Mouse (Mus musculus) midbrain, embryonic 11.5 days (tissue): ENCODE results near the gene Ush1c. TPM values are rescaled to one million over a fixed set of nuclear protein-coding genes. Genes with fewer than 3 reads are reported as not detected.

Experiments
- ATAC-seq: fragments of 200-750 bp; cut with Nextera tagmentation; 2 replicates; pipeline ENCODE4 v1.8.0; 2017; ENCODE audit warnings: moderate TSS enrichment, moderate library complexity; ENCODE audit not compliant: low FRiP score
- DNase-seq: peaks from one replicate; pipeline ENCODE4 v3.0.0; 2015; ENCODE audit warnings: low spot score; ENCODE audit errors: missing footprints
- H3K27ac ChIP-seq: fragments of 300-500 bp; sonication (generic); 2 replicates; pipeline ENCODE4 v1.5.1; 2014; ENCODE audit warnings: low read depth, low read length
- H3K27me3 ChIP-seq: fragments of 300-500 bp; sonication (generic); 2 replicates; pipeline ENCODE4 v1.6.1; 2014; ENCODE audit warnings: mild to moderate bottlenecking, low read length, moderate library complexity, mixed read lengths; ENCODE audit not compliant: control insufficient read depth, insufficient read depth
- H3K36me3 ChIP-seq: fragments of 300-500 bp; sonication (generic); 2 replicates; pipeline ENCODE4 v1.6.1; 2014; ENCODE audit warnings: mild to moderate bottlenecking, low read length, moderate library complexity, mixed read lengths; ENCODE audit not compliant: control insufficient read depth, insufficient read depth
- H3K4me1 ChIP-seq: fragments of 300-500 bp; sonication (generic); 2 replicates; pipeline ENCODE4 v1.6.1; 2014; ENCODE audit warnings: low read length; ENCODE audit not compliant: control insufficient read depth, insufficient read depth
- H3K4me2 ChIP-seq: fragments of 300-500 bp; sonication (generic); 2 replicates; pipeline ENCODE4 v1.6.1; 2014; ENCODE audit warnings: mild to moderate bottlenecking, moderate library complexity
- H3K4me3 ChIP-seq: fragments of 300-500 bp; sonication (generic); 2 replicates; pipeline ENCODE4 v1.5.1; 2014; ENCODE audit warnings: low read depth, low read length
- H3K9ac ChIP-seq: fragments of 300-500 bp; sonication (generic); 2 replicates; pipeline ENCODE4 v1.6.1; 2014; ENCODE audit warnings: low read length
- H3K9me3 ChIP-seq: fragments of 300-500 bp; sonication (generic); 2 replicates; pipeline ENCODE4 v1.6.1; 2016; ENCODE audit warnings: low read length; ENCODE audit not compliant: control insufficient read depth
- WGBS: fragments of 180-500 bp; shearing (Covaris S2); extraction: QIAGEN DNeasy Blood & Tissue Kit; methylation state at CpG from one replicate; pipeline ENCODE4 v1.1.7; 2014; 5-methylcytosine and 5-hydroxymethylcytosine counted together
- polyA plus RNA-seq: library from polyadenylated mRNA; unstranded; fragments of >200 nt; fragmentation: Nextera tagmentation; extraction: Ambion mirVana; gene quantifications from 2 replicates; pipeline ENCODE4 v1.2.1, GENCODE M21; 2014

The Ush1c gene
- polyA plus RNA-seq, 1 experiment from 2014 or later: 2.6 TPM

DNA sequence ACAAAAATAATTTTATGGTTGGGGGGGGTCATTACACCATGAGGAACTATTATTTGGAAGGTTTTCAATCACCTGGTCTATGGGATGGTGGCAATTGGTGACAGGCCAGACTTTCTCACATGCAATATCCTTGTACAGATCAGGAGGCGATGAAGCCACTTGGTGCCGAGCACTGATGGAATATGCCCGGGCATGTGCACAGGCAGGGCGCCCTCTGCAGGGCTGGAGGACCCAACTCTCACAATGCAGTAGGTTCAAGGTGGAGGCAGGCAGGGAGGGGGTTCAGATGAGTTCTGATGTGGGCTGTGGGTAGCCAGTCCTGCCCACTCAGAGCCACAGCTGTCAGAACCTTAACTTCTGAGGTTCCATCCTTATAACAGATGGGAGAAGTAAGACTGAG is 13.5 kb upstream of the Ush1c start:
- WGBS: 79% methylated on average over 4 of the region's 4 CpGs
- H3K27me3 ChIP-seq: no peaks in the 10 kb centered on the region
- no peaks in the 10 kb centered on the region for H3K9me3 ChIP-seq
- H3K36me3 ChIP-seq: no peaks in the 10 kb centered on the region
- no peaks in the 10 kb centered on the region for H3K4me1 ChIP-seq
- no peak overlapping the region for H3K4me3 ChIP-seq
- DNase-seq (no peak), ATAC-seq (no peak)
- H3K9ac ChIP-seq: no peak overlapping the region
- no peak overlapping the region for H3K27ac ChIP-seq
- H3K4me2 ChIP-seq: no peak overlapping the region

DNA sequence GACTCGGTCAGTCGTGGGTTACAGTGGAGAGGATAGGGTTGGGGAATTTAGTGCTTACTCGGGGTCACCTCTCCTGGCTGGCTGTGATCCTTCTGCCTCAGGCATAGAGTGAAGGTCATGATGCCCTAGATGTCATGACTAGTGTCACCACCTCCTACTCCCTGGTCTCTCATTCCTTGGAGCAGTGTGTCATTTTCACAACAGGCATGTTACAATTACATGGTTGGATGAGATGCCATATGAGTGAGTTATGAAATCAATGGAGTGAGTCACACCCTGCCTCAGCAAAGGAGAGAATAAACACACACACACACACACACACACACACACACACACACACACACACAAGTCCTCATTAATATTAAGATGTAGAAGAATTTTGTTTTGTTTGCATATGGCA is 9.3 kb upstream of the Ush1c start:
- Histone ChIP-seq H3K27me3 (no peaks in the 10 kb centered on the region), H3K4me3 (no peak overlapping the region), H3K4me1 (no peaks in the 10 kb centered on the region), H3K36me3 (no peaks in the 10 kb centered on the region), H3K9me3 (no peaks in the 10 kb centered on the region), H3K4me2 (no peak overlapping the region), H3K9ac (no peak overlapping the region), H3K27ac (no peak overlapping the region)
- DNase-seq: no peak
- WGBS: 86% methylated on average over 3 of the region's 3 CpGs
- ATAC-seq: no peak

DNA sequence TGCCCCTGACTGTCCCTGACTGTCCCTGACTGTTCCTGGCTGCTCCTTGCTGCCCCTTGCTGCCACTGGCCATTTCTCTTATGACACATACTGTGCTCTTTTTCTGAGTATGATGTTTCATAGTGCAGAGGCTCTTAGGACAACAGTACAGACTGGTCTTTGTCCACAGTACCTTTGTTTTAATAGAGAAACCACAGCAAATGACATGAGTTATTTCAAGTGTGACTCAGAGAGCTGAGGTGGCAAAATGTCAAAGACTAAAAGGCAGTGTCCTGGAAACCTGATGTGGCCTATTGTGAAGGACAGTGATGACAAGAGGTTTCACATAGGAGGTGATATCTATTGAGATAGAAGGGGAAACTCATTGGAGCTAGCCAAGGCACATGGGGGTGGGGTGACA is 8.6 kb upstream of the Ush1c start:
- Histone ChIP-seq H3K9ac (no peak overlapping the region), H3K27me3 (no peaks in the 10 kb centered on the region), H3K36me3 (no peaks in the 10 kb centered on the region), H3K27ac (no peak overlapping the region), H3K4me2 (no peak overlapping the region), H3K4me1 (no peaks in the 10 kb centered on the region), H3K9me3 (no peaks in the 10 kb centered on the region), H3K4me3 (no peak overlapping the region)
- no peak for DNase-seq
- ATAC-seq: no peak

DNA sequence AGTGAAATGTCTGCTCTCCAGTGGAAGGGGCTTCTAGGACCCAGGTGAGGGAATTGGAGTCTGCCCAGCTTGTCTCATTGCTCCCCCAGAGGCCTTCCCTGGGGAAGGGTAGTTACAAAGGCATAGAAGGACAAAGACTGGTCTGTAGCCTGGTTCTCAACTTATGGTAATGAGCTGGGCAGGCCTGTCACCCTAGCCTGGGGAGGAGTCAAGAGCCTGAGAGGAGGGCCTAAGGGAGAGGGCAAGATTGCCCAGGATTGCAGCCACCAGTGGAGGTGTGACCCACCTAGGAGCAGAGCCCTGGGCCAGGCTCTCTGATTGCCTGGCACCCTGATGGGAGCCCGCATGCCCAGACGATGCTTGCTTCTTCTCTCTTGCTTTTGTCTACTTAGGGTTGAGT is 2.4 kb upstream of the Ush1c start, which contains the start of gene Otog:
Gene Otog (plus strand): TSS at position 292 of the 400 bp plus-strand sequence.
- Histone ChIP-seq H3K27ac (no peak within 1 kb of the TSS), H3K36me3 (no peaks in the 10 kb centered on the region), H3K9ac (no peak within 1 kb of the TSS), H3K4me2 (no peak within 1 kb of the TSS), H3K4me1 (no peaks in the 10 kb centered on the region; the same call in 1 of the 2 replicates), H3K9me3 (no peaks in the 10 kb centered on the region), H3K4me3 (no peak within 1 kb of the TSS), H3K27me3 (no peaks in the 10 kb centered on the region)
- WGBS: 31% methylated on average over 2 of the region's 2 CpGs
- ATAC-seq (no peak), DNase-seq (no peak)

DNA sequence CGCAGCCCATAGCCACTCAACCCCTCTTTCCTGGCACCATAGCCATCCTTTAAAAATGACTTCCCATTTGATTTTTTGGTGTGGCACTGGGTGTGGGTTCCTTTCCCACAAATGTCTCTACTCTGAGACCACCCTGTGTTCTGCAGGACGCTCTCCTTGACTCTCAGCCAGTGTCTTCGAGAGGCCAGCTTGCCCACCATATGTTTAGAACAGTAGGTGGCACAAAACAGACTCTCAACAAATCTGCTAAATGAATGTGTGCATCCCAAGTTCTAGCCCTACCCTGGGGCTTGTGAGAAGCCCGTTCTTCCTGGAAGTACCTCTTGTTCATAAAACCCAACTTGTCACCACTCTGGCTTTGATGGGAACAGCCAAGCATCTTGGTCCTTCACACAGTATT is 1.8 kb upstream of the Ush1c start:
- 88% methylated on average over 4 of the region's 4 CpGs for WGBS
- Histone ChIP-seq H3K4me3 (no peak overlapping the region), H3K4me2 (no peak overlapping the region), H3K9ac (no peak overlapping the region), H3K9me3 (no peaks in the 10 kb centered on the region), H3K36me3 (no peaks in the 10 kb centered on the region), H3K27ac (no peak overlapping the region), H3K27me3 (no peaks in the 10 kb centered on the region), H3K4me1 (no peaks in the 10 kb centered on the region; the same call in 1 of the 2 replicates)
- no peak for ATAC-seq
- no peak for DNase-seq

DNA sequence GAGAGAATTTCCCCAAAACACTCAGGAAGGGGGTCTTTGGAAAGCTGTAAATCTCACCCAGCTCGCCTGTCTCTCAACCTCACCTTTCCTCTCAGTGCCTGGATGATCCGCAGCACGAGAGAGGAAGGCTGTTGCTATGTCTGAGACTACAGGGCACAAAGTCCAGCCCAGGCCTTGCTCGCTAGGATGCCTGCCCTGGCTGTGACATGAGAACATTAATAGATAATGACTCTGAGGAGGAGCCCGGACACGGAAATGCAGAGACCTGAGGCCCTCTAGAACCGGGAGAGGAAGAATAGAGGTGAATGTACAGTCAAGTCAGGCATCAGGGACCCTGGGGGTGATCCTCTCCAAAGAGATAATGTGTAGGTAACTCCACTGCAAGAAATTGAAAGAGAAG is 1.1 kb downstream of the Ush1c start:
- no peak overlapping the region for H3K4me3 ChIP-seq
- H3K9me3 ChIP-seq: no peaks in the 10 kb centered on the region
- DNase-seq (no peak), ATAC-seq (no peak)
- WGBS: 81% methylated on average over 7 of the region's 7 CpGs
- no peak overlapping the region for H3K9ac ChIP-seq
- no peaks in the 10 kb centered on the region for H3K27me3 ChIP-seq
- no peaks in the 10 kb centered on the region for H3K36me3 ChIP-seq
- no peak overlapping the region for H3K4me2 ChIP-seq
- no peak overlapping the region for H3K27ac ChIP-seq
- H3K4me1 ChIP-seq: no peaks in the 10 kb centered on the region; the same call in 1 of the 2 replicates

DNA sequence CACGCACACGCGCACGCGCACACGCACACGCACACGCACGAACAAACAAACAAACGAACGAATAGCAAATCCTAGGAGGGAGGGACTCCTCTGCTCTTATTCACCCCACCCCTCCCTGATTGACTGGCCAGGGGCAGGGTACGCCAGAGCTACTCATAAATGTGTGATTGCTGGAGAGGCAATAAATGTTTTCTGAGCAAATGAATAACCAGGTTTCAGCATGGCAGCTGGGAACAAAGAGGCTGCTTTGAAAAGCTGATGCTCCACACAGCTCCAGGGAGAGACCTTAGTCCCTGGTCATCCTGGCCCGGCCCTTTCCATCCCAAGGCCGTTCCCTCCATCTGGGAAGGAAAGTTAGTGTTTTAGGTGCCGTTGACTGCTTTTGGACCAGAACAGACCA is 1.9 kb downstream of the Ush1c start:
- Histone ChIP-seq H3K4me2 (no peak overlapping the region), H3K4me1 (no peaks in the 10 kb centered on the region; the same call in 1 of the 2 replicates), H3K9ac (no peak overlapping the region), H3K9me3 (no peaks in the 10 kb centered on the region), H3K27me3 (no peaks in the 10 kb centered on the region), H3K4me3 (no peak overlapping the region), H3K36me3 (no peaks in the 10 kb centered on the region), H3K27ac (no peak overlapping the region)
- ATAC-seq (no peak), DNase-seq (no peak)
- 76% methylated on average over 15 of the region's 15 CpGs for WGBS

DNA sequence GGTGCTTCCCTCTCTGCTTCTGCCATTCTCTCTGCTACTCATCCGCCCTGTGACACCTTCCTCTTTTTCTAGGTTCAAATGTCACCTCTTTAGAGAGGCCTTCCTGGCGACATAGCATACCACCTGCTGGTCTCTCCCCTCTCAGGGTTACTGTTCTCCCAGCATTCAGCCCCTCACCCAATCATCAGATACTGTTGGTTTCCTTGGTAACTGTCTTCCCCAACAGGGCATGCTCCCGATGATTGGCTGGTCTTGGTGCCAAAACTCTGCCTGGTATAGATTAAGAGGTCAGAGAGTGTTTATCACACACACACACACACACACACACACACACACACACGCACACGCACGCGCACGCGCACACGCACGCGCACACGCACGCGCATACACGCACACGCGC is 2.4 kb downstream of the Ush1c start:
- no peak overlapping the region for H3K27ac ChIP-seq
- H3K9me3 ChIP-seq: no peaks in the 10 kb centered on the region
- no peaks in the 10 kb centered on the region for H3K36me3 ChIP-seq
- peak; percentile 50; the same call in 1 of the 2 replicates for ATAC-seq
- H3K4me1 ChIP-seq: no peaks in the 10 kb centered on the region; the same call in 1 of the 2 replicates
- no peak overlapping the region for H3K4me3 ChIP-seq
- no peak overlapping the region for H3K9ac ChIP-seq
- 53% methylated on average over 18 of the region's 18 CpGs for WGBS
- H3K27me3 ChIP-seq: no peaks in the 10 kb centered on the region
- no peak overlapping the region for H3K4me2 ChIP-seq
- DNase-seq: no peak

DNA sequence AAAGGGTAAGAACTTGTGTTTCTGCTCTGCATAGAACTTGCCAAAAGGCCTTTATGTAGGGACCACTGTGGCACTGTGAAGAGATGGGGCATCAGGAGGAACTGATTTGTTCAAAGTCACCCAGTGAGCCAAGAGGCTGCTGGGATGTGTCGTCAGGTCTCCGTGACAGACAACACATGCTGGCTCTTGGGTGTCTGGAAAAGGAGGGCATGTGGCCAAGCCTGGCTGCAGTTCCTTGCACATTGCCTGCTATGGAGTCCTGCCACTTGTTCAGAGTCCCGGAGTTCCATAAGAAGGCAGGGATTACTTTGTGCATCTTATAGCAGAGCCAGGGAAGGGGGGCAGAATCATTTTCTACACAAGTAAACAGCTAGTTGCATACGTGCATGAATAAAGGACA is 11.4 kb downstream of the Ush1c start:
- Histone ChIP-seq H3K36me3 (no peaks in the 10 kb centered on the region), H3K27ac (no peak overlapping the region), H3K4me2 (no peak overlapping the region), H3K9ac (no peak overlapping the region), H3K4me3 (no peak overlapping the region), H3K9me3 (no peaks in the 10 kb centered on the region), H3K4me1 (peaks cover 7% of the 10 kb centered on the region), H3K27me3 (no peaks in the 10 kb centered on the region)
- DNase-seq (no peak), ATAC-seq (no peak)
- 80% methylated on average over 4 of the region's 4 CpGs for WGBS

DNA sequence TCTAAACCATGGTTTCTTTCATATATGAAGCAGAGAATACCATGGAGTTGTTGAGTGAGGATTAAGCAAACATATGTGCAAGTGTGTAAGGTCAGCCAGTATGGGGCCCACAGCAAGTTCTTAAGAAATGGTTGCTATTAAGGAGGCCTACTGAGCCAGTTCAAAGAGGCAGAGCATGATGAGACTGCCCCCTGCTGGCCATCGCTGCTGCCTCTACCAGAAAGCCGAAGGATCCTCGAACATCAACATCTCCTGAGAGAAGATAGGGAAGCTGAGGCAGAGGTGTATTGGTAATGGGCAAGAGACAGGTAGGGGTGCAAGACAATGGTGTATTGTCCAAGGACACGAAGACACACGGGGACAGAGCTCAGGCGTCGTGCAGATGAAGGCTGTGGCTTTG is 12.1 kb downstream of the Ush1c start:
- no peak overlapping the region for H3K4me3 ChIP-seq
- ATAC-seq (peak; percentile 30; the same call in 1 of the 2 replicates), DNase-seq (peak; percentile 91)
- H3K36me3 ChIP-seq: no peaks in the 10 kb centered on the region
- H3K27me3 ChIP-seq: no peaks in the 10 kb centered on the region
- WGBS: 33% methylated on average over 7 of the region's 7 CpGs
- H3K9me3 ChIP-seq: no peaks in the 10 kb centered on the region
- no peak overlapping the region for H3K4me2 ChIP-seq
- peaks cover 7% of the 10 kb centered on the region for H3K4me1 ChIP-seq
- no peak overlapping the region for H3K27ac ChIP-seq
- no peak overlapping the region for H3K9ac ChIP-seq
